Mouse (Mus musculus): ENCODE measurements at regions not wholly inside any gene's neighbourhood (a gene's known extent, or its start where the extent isn't known, plus 50 kb on each side); places are given as distances from the start of the nearest gene placed in this dataset.

DNA sequence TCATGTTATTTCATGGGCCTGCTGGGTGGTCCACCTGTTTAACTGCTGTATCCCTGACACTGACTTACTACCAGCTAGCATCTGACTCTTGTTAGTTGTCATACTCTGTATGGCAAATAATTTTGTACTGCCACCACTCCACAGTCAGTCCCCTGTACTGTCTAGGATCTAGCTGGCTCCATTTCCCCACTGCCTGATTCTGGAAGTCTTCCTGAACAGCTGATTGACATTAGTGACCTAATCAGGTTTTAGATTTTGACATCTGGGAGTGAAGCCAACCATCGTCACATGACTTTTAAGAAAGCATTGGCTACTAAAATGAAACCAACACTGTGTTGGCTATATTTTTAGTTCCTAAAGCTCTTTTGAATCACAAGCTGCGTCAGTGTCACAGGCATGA is 711.3 kb downstream of the Bcl11a start:
- DNase-seq (ENCODE audit: low spot score in 2 of 2), result no peak

DNA sequence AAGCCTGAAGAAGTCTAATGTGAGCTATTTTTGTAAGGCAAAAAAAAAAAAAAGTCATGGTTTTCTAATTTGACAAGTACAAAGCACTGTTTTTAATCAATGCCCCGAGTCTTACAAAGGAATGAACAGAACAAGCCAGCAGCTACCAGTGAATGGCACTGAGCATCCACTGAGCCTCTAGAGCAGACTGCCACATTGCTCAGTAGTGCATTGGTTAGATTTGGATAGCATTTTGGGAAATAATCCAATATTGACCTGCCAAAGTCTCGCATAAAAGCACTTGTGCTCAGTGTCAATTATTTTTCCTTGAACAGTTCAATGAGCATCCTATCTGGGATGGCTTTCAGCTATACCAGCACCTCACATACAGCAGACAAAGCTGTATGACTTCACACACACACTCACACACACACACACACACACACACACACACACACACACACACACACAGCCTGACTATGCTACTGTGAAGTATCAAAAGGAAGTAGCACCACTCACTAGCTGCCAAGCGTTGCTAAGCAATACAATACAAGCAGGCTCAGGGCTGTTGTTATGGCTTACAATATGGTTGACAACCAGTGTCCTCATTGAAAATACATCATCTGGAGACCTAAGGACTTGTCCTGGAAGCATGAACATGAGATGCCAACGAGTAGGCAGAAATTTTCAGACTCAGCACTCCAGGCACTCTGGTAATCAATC is 717.8 kb downstream of the Bcl11a start:
- no peak for DNase-seq (ENCODE audit: low spot score in 2 of 2)

DNA sequence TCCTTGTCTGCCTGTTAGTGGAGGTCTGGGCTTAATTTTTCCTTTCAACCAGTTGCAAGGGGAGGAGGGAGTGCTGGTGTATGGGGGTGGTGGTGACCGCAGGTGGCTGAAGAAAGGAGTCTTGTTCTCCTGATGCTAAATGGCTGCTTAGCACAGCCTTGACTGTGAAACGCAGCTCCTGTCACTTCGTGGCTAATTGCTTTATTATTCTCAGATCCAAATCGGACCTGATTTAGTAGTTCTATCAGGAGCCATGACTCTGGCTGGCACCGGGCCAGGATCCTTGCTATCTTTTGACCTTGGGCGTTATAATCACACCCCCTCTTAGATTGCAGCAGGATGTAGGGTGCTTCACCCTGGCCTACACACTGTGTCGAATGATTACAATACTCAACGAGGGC is 726.8 kb downstream of the Bcl11a start:
- no peak for DNase-seq (ENCODE audit: low spot score in 2 of 2)

DNA sequence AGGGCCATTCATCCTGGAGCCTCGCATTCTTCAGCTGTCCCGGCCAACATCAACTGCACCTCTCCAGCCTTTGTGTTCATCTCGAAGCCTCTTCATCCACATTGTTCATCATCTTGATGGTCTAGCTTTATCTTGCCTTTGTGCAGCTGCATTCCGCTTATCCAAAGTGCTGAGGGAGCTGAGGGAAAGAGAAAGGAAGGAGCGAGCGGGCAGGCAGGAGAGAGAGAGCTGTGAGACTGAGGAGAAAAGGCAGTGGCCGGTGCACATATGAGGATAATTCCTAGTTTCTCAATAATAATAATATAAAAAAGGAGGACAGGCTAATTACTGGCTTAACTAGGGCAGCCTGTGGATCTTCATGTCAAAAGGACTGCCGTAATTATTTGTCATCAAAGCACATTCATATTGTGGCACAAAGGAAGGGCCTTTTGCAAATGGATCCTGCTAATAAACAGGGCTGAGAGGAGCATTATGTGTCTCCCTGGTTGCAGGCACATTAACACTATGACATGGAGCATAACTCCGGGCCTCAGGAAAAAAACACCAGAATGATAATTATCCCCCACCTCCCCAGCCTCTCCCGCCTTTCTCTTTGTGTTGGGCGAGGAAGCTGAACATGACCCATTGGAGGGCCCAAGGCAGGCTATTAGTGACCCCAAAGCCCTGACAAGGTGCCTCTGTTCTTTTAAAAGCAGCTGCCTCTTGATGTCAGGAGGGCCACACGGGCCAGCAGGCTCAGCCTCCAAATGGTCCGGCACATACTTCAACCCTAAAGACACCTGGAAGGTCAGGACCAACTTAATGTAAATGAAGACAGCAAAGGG is 751.9 kb downstream of the Bcl11a start:
- DNase-seq (ENCODE audit: low spot score in 2 of 2), result no peak

DNA sequence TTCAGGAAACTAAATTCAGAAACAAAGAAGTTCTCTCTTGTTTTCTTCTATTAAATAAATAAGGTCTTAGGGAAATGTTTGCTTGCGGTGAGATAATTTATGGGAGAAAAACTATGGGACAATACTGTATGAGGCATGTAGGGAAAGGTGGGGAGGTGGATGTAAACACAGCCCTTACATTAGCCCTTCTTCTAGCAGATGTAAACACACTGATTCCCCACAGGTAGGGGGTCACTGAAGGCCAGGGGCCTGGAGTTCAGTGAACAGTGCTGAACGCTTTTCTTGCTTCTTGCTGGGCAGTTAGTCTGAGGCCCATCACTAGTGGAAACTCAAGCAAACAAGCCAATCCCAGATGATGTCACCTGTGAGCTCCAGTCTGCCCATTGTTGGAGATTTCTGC is 752.6 kb downstream of the Bcl11a start:
- no peak for DNase-seq (ENCODE audit: low spot score in 2 of 2)

DNA sequence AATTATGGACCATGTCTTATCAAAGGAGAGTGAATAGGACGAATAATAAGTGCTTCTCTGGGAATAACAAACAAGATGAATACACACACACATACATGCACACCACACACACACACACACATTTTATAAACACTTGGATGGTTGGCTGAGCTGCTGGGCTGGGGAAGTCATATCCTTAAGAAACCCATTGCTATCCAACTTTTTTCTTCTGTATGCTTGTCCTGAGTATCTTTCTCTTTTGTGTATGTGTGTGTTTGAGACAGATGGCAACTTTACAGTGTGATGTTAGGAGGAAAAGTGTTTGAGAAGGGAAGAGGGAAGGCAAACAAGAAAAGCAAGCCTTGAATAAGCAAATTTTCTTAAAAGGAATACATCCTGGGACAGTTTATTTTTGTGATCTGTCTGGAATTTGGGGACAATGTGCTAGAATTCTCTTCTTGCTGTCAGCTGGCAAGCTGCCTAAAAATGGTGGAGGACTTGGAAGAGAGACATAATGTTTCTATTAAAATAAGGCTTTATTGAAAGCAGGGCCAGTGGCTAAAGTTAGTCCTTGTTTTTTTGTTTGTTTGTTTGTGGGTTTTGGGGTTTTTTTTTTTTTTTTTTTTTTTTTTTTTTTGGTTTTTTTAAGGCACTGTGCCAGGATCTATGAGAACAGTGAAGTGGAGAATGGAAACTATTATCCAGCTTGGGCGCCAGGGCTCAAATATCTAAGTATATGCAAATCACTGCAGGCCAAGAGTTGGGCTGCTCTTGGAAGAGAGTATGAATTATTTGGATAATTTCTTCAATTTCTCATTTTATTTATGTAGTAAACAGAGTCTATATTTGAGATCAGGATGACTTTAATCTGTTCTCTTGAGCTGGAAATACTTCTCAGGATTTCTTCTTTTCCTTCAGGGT is 766.2 kb downstream of the Bcl11a start:
- no peak for DNase-seq (ENCODE audit: low spot score in 2 of 2)

DNA sequence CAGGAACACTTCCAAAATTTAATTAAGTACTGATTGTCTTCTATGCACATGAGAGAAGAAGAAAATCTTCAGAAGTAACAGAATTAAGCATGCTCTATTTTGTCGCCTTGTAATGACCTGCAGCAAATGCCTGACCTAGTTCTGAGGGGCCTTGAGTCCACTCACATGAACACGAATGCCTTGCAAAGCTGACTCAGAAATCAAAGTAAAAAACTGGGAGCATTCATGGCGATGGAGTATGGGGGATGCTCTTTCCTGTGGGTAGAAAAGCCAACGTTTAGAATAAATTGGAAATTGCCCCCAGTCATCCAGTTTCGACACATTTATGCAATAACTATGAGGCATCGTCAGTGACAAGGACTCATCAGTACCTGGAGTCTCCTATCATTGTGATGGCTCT is 779.1 kb downstream of the Bcl11a start:
- DNase-seq (ENCODE audit: low spot score in 2 of 2), result no peak

DNA sequence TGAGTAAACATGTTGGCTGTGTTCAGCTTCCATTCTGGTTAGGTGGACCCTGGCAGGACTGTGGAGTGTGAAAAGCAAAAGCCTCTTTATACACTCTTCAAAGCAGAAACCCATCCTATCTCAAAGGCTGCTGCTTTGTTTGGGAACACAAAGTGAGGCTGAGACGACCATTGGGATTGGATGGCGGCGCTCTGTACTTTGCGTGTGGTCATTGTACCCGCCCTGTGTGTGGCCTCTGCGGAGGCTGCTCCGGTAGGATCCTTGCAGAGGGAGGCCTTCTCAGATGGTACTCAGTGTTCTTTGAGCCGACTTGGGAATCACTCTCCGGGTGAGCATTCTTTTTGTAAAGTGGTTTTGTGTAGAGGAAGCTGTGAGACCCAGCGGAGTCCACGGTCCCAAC is 786.8 kb downstream of the Bcl11a start:
- no peak for DNase-seq (ENCODE audit: low spot score in 2 of 2)

DNA sequence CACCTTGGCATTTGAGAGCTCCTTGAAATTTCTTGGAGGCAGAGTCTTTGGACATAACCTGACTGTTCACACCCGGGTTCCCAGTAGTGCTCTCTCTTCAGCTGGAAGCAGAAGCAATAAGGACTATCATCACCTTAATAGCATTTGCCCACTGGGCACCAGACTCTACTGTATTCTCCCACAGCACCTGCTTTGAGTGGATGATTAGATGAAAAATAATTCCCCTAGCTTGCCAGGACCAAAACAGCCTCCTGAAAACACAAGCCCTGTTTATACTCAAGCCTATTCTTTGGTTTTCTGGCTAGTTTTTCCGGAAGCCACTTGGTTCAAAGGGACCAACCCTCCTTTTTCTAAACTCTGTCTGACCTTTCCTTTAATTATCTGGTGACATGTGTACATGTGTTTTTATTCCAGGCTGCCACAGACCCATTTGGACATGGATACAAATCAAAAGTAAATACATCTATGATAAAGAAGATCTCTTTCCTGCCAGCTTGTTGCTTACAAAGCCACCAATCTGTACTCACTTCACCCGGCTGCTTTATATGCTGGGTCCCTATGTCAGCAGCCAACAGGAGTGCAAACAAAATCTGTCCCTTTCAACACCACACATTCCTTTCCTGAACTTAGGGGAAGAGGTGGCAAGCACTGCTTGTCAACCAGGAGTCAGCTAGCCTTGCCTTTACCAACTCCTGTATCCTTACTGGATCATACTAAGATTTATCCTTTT is 787.4 kb downstream of the Bcl11a start:
- no peak for DNase-seq (ENCODE audit: low spot score in 2 of 2)

Measured in right cerebral cortex, adult 2 months (tissue).